Comparison of ENCODE assay signal across 8 mouse cellular contexts in genomic region chr14:45539659-45540468, GRCm38 (mm10). TPM values are rescaled to one million over a fixed set of nuclear protein-coding genes. Genes with fewer than 3 reads are reported as not detected.
DNase-seq lines count a peak whose midpoint lies in the region; ATAC-seq and TF ChIP-seq lines count a peak whose summit lies in the region.

No protein-coding gene starts in this region.

- H3K27me3 ChIP-seq in intestine, embryonic 14.5 days (replicated peaks; ENCODE audit: control insufficient read depth, insufficient read depth, low read length), result no peaks in the 10 kb centered on the region
- no peaks in the 10 kb centered on the region for H3K27me3 ChIP-seq in limb, embryonic 11.5 days (ENCODE audit: control insufficient read depth, insufficient read depth, low read length)
- H3K27me3 ChIP-seq in midbrain, embryonic 14.5 days (ENCODE audit: control insufficient read depth, insufficient read depth, low read length), result no peaks in the 10 kb centered on the region
- H3K27me3 ChIP-seq in testis, adult 2 months (ENCODE audit: control insufficient read depth, insufficient read depth, low read length), result no peaks in the 10 kb centered on the region

- H3K4me2 ChIP-seq in intestine, embryonic 14.5 days (ENCODE audit: low read length), result no peak overlapping the region
- H3K4me2 ChIP-seq in limb, embryonic 11.5 days (ENCODE audit: low read depth, severe bottlenecking), result no peak overlapping the region
- no peak overlapping the region for H3K4me2 ChIP-seq in midbrain, embryonic 14.5 days (ENCODE audit: low read length)

- H3K36me3 ChIP-seq in intestine, embryonic 14.5 days (ENCODE audit: control insufficient read depth, insufficient read depth, low read length), result no peaks in the 10 kb centered on the region
- H3K36me3 ChIP-seq in limb, embryonic 11.5 days (ENCODE audit: control insufficient read depth, insufficient read depth, low read length), result no peaks in the 10 kb centered on the region
- H3K36me3 ChIP-seq in midbrain, embryonic 14.5 days (ENCODE audit: control insufficient read depth, insufficient read depth, low read length), result no peaks in the 10 kb centered on the region
- no peaks in the 10 kb centered on the region for H3K36me3 ChIP-seq in testis, adult 2 months (ENCODE audit: control insufficient read depth, insufficient read depth, low read length)

- 32% methylated on average over 12 of the region's 12 CpGs for WGBS in intestine, embryonic 14.5 days
- WGBS in limb, embryonic 11.5 days, result 44% methylated on average over 12 of the region's 12 CpGs
- 44% methylated on average over 12 of the region's 12 CpGs for WGBS in midbrain, embryonic 14.5 days

- H3K9me3 ChIP-seq in intestine, embryonic 14.5 days (ENCODE audit: control insufficient read depth, low read length), result no peaks in the 10 kb centered on the region
- H3K9me3 ChIP-seq in limb, embryonic 11.5 days (ENCODE audit: control insufficient read depth, low read length), result no peaks in the 10 kb centered on the region
- H3K9me3 ChIP-seq in midbrain, embryonic 14.5 days (ENCODE audit: control insufficient read depth, low read length), result no peaks in the 10 kb centered on the region

- 0 out of 2 replicates have a peak, but pooled peaks cover 1% of the 10 kb centered on the region for H3K4me1 ChIP-seq in cortical plate, adult 2 months (ENCODE audit: control insufficient read depth, insufficient read depth, low read length)
- 0 out of 2 replicates have a peak, but pooled peaks cover 4% of the 10 kb centered on the region for H3K4me1 ChIP-seq in intestine, embryonic 14.5 days (replicated peaks; ENCODE audit: control insufficient read depth, insufficient read depth, low read length)
- H3K4me1 ChIP-seq in limb, embryonic 11.5 days (ENCODE audit: control insufficient read depth, insufficient read depth, low read length), result no peaks in the 10 kb centered on the region
- no peaks in the 10 kb centered on the region; the same call in 1 of the 2 replicates for H3K4me1 ChIP-seq in midbrain, embryonic 14.5 days (ENCODE audit: control insufficient read depth, insufficient read depth, low read length)
- H3K4me1 ChIP-seq in testis, adult 2 months (ENCODE audit: control insufficient read depth, insufficient read depth, low read length), result peaks cover 2% of the 10 kb centered on the region; the same call in 1 of the 2 replicates

- TF ChIP-seq POLR2A in cortical plate, adult 2 months (IDR thresholded peaks at IDR 0.05; ENCODE audit: extremely low read depth, insufficient read depth, low read length), result no peak
- TF ChIP-seq POLR2A in testis, adult 2 months (IDR thresholded peaks at IDR 0.05; ENCODE audit: control insufficient read depth, low read depth, low read length), result no peak

- ATAC-seq in intestine, embryonic 14.5 days (replicated peaks; ENCODE audit: low FRiP score, low TSS enrichment, low read depth), result peak; percentile 55; the same call in 1 of the 2 replicates
- ATAC-seq in limb, embryonic 11.5 days (ENCODE audit: insufficient number of reproducible peaks, low FRiP score, low TSS enrichment, low read depth), result peak; percentile 68
- ATAC-seq in midbrain, embryonic 14.5 days (ENCODE audit: low FRiP score, low TSS enrichment), result peak; percentile 64; the same call in 1 of the 2 replicates

- no peak overlapping the region for H3K9ac ChIP-seq in intestine, embryonic 14.5 days (ENCODE audit: low read length)
- peak overlapping the region; percentile 8; the same call in 1 of the 2 replicates for H3K9ac ChIP-seq in limb, embryonic 11.5 days (ENCODE audit: low read length)
- H3K9ac ChIP-seq in midbrain, embryonic 14.5 days (replicated peaks; ENCODE audit: low read length), result no peak overlapping the region

- DNase-seq in 3134 (ENCODE audit: extremely low read depth, insufficient read length, low spot score), result peak; percentile 62
- DNase-seq in adrenal gland, adult (ENCODE audit: inconsistent age in 2 of 2, low spot score in 1 of 2), result peak; percentile 78 to 91
- DNase-seq in gastrocnemius, postnatal 25 days, result peak; percentile 80
- peak; percentile 71 for DNase-seq in intestine, embryonic 14.5 days (ENCODE audit: low spot score)
- DNase-seq in limb, embryonic 11.5 days (ENCODE audit: low spot score), result peak; percentile 84
- peak; percentile 85 for DNase-seq in midbrain, embryonic 14.5 days

- no peak overlapping the region for H3K4me3 ChIP-seq in cortical plate, adult 2 months (ENCODE audit: insufficient read depth, low read length)
- no peak overlapping the region for H3K4me3 ChIP-seq in intestine, embryonic 14.5 days (ENCODE audit: low read depth, low read length)
- H3K4me3 ChIP-seq in limb, embryonic 11.5 days (ENCODE audit: low read depth, low read length), result no peak overlapping the region
- no peak overlapping the region for H3K4me3 ChIP-seq in midbrain, embryonic 14.5 days (replicated peaks; ENCODE audit: low read depth, low read length)
- no peak overlapping the region for H3K4me3 ChIP-seq in testis, adult 2 months (ENCODE audit: control insufficient read depth, low read depth, low read length)

- peak; percentile 70 for TF ChIP-seq CTCF in cortical plate, adult 2 months (IDR thresholded peaks at IDR 0.05; ENCODE audit: extremely low read depth, insufficient read depth, low read length)
- TF ChIP-seq CTCF in testis, adult 2 months (IDR thresholded peaks at IDR 0.05; ENCODE audit: control insufficient read depth, insufficient read depth, insufficient replicate concordance, low read depth, low read length), result peak; percentile 63; the same call in 1 of the 2 replicates

- peak overlapping the region; percentile 47 for H3K27ac ChIP-seq in cortical plate, adult 2 months (ENCODE audit: insufficient read depth, low read length)
- 0 out of 2 replicates have a peak overlapping the region, but pooled peaks have one; percentile 22 for H3K27ac ChIP-seq in intestine, embryonic 14.5 days (ENCODE audit: low read depth)
- no peak overlapping the region for H3K27ac ChIP-seq in limb, embryonic 11.5 days (replicated peaks; ENCODE audit: low read depth, low read length)
- H3K27ac ChIP-seq in midbrain, embryonic 14.5 days (replicated peaks; ENCODE audit: low read depth, low read length), result no peak overlapping the region; the same call in 1 of the 2 replicates
- peak overlapping the region; percentile 21; the same call in 1 of the 2 replicates for H3K27ac ChIP-seq in testis, adult 2 months (ENCODE audit: control insufficient read depth, insufficient read depth, low read depth, low read length)

RNA-seq across cellular contexts. Expression of gene Fermt2, which starts 9.9 kb away (rescaled TPM):
- polyA plus RNA-seq in cortical plate, adult 2 months (2012; rRNA removed), result 102 and 108 TPM in 2 replicates
- total RNA-seq in gastrocnemius, postnatal 25 days (2021), result 100 to 1,000 TPM; 179 to 224 TPM
- polyA plus RNA-seq in intestine, embryonic 14.5 days (2014; fragmentation: Nextera tagmentation; extraction: Ambion mirVana), result 177 and 202 TPM in 2 replicates
- polyA plus RNA-seq in limb, embryonic 11.5 days (2014; fragmentation: Nextera tagmentation; extraction: Ambion mirVana), result 121 and 123 TPM in 2 replicates
- 49.1 and 63.8 TPM in 2 replicates for polyA plus RNA-seq in midbrain, embryonic 14.5 days (2014; fragmentation: Nextera tagmentation; extraction: Ambion mirVana)
- 6.4 and 6.6 TPM in 2 replicates for polyA plus RNA-seq in testis, adult 2 months (2012; rRNA removed)

Comparison
In these comparisons a context has a peak if more than half of its experiments do, and no peak if none do; other contexts are left out.
1. H3K27ac ChIP-seq: peak in cortical plate, adult 2 months (single experiment), intestine, embryonic 14.5 days (single experiment) and testis, adult 2 months (single experiment); none in limb, embryonic 11.5 days (single experiment) and midbrain, embryonic 14.5 days (single experiment).
2. Peak in every context shown above with its lines, with median percentiles within 50 percentile points of each other: DNase-seq and ATAC-seq.